Mouse (Mus musculus): ENCODE data around the gene Creb3l1.

Gene Creb3l1

DNA sequence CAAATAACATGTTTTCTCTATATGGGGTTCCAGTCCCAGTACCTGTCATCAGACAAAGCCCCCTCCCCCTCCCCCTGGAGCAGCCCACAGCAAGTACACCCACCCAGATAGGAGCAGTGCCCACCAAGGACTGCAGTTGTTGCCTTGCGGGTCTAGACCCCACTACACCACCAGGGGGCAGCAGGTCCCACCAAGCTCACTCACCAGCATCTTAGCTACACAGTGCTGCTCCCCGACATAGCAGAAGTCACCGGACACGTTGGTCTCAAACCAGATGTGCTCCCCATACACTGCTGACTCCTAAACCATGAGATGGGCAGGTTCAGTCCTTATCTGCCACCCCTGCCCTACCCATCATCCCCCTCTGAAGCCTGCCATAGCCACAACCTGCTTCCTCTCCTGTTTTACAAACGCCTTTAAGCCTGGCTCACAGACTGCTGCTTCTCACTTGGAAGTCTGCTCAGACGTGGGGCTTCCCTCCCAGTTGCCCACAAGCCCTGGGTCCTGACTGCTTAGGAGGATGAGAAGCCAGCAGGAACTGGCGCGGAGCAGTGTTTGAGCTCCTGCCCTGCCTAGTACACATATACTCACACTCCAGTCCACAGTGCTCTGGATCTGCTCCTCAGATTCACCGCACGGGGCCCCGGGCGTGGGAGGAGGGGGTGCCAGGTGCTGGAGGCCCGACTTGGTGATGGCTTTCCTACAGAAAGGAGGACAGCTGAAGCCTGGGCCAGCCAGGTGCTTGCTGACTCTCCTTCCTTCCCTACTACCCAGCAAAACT, 79.9 kb downstream of the Creb3l1 start:
- DNase-seq (ENCODE audit: low spot score): peak; percentile 64

DNA sequence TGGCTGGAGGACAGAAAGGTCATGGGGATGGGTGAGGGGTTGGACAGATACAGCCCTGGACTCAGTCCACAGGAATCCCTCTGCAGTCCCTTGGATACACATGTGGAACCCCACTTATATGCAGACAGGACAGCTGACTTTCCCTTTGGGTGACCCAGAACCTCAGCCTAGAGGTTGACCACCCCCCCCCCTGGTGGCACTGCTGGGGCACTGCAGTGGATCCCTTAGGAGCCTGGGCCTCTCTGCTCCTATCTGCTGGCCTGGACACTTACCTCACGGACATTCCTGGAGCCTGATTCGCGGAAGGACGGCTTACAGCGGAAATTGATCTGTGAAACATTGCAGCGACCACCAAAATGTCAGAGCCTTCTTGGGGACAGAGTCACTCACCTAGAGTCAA, 81.9 kb downstream of the Creb3l1 start:
- no peak for DNase-seq (ENCODE audit: low spot score)

DNA sequence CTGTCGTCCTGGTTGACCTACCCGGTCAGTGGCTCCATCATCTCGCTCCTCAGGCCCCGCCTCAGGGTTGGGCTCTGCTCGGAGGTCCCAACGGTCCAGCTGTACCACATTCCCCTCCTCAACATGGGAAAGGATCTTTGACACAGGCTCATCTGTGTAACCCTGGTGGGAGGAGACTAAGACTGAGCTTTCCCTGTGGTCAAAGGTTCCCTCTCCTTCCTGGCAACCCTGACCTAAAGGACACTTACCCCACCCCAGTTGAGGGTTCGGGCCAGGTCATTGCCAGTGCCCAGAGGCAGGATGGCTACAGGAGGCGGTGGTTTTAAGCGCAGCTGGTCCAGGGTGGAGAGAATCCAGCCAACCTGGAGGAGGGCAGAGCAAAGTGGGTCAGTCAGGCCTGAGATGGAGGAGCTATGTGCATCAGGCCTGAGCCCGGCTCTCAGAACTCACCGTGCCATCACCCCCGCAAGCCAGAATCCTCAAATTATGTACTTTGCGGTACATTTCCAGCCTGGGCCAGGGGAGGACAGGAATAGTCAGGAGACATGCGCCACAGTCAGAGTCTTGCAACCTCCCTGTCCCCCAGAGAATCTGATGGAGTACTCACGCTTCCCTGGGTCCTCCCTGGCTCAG, 84.9 kb downstream of the Creb3l1 start:
- DNase-seq (ENCODE audit: low spot score): no peak

DNA sequence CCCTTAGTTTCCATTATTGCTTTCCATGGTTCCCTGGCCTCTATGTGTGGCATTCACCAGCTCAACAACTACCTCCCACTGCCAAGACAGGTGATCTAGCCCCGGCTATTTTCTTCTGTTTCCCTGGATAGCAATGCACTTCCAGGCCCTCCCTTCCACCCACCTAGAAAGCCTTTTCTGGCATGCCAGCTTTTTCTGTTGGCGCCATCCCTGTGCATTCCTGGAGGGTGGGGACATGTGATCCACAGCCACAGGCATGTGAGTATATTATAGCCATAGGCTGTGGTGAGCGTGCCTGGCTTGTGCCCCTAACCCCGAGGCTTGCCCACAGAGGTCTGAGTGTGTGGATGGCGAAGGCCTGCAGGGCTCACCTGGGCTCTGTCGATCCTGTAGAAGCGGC, 88.1 kb downstream of the Creb3l1 start:
- DNase-seq (ENCODE audit: low spot score): no peak

DNA sequence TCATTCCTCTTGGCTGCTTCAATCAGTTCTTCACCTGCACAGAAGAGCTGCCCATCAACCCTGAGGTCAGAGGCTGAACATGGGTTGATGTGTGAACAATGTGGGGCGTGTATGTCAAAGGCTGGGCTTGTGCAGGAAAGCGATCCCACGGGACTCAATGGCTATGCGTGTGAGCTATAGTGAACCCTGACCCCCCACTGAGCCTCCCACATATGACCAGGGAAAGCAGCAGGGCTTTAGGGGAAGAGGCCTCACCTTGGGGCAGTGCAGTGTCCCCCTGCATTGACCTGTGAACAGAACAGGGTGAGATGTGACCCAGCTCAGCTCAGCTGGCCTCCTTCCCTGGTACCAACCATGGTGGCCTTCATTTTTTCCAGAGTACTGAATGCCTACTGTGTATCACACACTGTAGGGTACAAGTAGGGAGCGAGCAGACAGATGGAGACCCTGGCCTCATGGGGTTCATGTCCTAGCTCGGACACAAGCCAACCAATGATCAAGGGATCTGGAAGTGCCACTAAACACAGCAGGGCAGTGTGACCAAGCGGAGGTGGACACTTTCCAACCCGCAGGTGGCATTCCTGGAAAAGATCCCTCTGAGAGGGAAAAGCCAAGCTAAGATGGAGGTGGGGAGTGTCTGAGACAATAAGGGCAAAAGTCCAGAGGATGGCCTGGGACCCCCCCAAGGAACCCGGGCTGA, 89.3 kb downstream of the Creb3l1 start:
- DNase-seq (ENCODE audit: low spot score): no peak

DNA sequence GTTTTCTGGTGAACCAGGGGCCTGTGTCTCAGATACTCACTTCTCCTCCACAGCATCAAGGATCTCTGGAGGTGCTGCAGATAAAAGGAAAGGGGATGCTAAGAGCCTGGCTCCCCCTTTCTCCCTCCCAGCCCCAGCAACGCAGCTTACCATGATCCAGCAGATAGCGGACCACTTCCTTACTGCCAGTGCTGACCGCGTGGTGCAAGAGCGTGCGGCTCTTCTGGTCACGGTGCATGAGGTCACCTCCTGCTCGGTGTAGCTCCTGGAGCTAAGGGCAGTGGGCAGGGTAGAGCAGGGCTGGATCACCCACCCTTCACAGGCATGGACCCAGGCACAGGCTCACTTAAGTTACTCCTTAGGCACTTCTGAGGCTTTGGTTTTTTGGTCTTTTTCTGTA, 90.3 kb downstream of the Creb3l1 start:
- DNase-seq (ENCODE audit: low spot score): no peak

DNA sequence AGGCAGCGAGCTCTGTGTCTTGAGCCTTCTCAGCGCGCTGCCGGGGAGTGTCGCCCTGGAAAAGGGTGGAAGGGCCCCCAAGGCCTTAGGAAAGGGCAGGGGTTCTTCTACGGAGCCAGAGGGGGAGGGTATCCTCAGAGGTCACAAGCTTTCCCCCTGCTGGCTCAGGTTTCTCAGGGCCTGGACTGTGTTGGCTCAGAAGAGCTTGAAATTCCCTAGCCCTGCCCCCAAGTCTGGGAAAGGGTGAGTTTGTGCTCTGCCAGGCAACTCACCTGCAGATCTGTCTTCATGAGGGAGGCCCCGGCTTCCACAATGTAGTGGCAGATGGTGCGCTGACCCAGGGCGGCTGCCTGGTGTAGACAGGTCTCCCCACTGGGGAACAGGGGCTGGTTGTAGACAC, 90.8 kb downstream of the Creb3l1 start:
- no peak for DNase-seq (ENCODE audit: low spot score)

DNA sequence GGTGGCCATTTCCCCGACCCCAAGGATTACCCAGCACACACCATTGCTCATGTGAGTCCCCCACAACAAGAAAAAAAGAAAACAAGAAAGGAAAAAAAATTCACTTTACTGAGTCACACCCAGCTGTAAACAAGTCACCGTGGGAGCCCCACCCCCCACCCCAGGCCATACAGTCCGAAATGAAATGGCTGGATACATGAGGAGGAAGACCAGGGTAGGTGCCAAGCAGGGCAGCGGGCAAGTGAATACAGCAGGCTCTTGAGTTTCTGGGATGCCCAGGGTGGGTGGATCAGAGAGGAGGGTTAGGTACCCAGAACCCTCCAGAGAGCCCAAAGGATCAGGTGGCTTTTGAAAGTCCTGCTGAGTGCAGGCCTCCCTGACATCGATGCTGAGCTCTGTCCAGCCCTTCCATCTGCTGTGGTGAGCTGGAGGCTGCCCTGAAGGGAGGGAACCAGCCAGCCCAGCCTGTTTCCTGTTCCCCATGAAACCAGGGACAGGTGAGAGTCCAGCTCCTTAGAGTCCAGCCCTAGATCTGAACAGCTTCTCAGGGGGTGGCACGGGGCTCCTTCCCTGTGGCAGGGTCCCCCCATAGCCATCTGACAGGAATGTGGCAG, 91.5 kb downstream of the Creb3l1 start:
- DNase-seq (ENCODE audit: low spot score): no peak
